Mouse (Mus musculus): ENCODE measurements around the gene Dio2. TPM values are rescaled to one million over a fixed set of nuclear protein-coding genes. Genes with fewer than 3 reads are reported as not detected.

Dio2 gene
- polyA plus RNA-seq (2016; fragmentation: Nextera tagmentation; extraction: Ambion mirVana) = 0.20 and 0.36 TPM in 2 replicates

GRCm38 (mm10) chr12:90738388-90739223 lies at the start of gene Dio2:
Gene Dio2, minus strand, starts transcription at chr12:90738438.
- no peak within 1 kb of the TSS for H3K4me3 ChIP-seq
- H3K4me1 ChIP-seq = no peaks in the 10 kb centered on the region
- H3K36me3 ChIP-seq = no peaks in the 10 kb centered on the region
- no peak within 1 kb of the TSS for H3K27ac ChIP-seq
- WGBS = 30% methylated on average over 10 of the region's 10 CpGs
- no peak for ATAC-seq (ENCODE audit: low FRiP score, low read depth)
- H3K27me3 ChIP-seq (replicated peaks) = no peaks in the 10 kb centered on the region
- H3K9ac ChIP-seq = no peak within 1 kb of the TSS
- H3K9me3 ChIP-seq = no peaks in the 10 kb centered on the region
- H3K4me2 ChIP-seq (replicated peaks) = 0 out of 2 replicates have a peak within 1 kb of the TSS, but pooled peaks have one; percentile 15

GRCm38 (mm10) chr12:90781438-90781837 lies 43.2 kb upstream of the Dio2 start:
- Histone ChIP-seq H3K9ac (no peak overlapping the region), H3K4me1 (no peaks in the 10 kb centered on the region), H3K9me3 (no peaks in the 10 kb centered on the region), H3K4me2 (replicated peaks) (no peak overlapping the region), H3K27me3 (replicated peaks) (no peaks in the 10 kb centered on the region), H3K36me3 (no peaks in the 10 kb centered on the region), H3K27ac (no peak overlapping the region), H3K4me3 (no peak overlapping the region)
- no peak for ATAC-seq (ENCODE audit: low FRiP score, low read depth)
- WGBS = 95% methylated on average over 4 of the region's 4 CpGs

GRCm38 (mm10) chr12:90744752-90745151 lies 6.5 kb upstream of the Dio2 start:
- no peak for ATAC-seq (ENCODE audit: low FRiP score, low read depth)
- H3K27ac ChIP-seq = no peak overlapping the region
- no peak overlapping the region for H3K4me2 ChIP-seq (replicated peaks)
- H3K4me3 ChIP-seq = no peak overlapping the region
- no peaks in the 10 kb centered on the region for H3K9me3 ChIP-seq
- H3K4me1 ChIP-seq = no peaks in the 10 kb centered on the region
- H3K36me3 ChIP-seq = no peaks in the 10 kb centered on the region
- no peaks in the 10 kb centered on the region for H3K27me3 ChIP-seq (replicated peaks)
- H3K9ac ChIP-seq = no peak overlapping the region

- H3K36me3 ChIP-seq = no peaks in the 10 kb centered on the region
- H3K4me1 ChIP-seq = no peaks in the 10 kb centered on the region
- no peak overlapping the region for H3K4me3 ChIP-seq
- no peak overlapping the region for H3K4me2 ChIP-seq (replicated peaks)
- H3K9ac ChIP-seq = no peak overlapping the region
- ATAC-seq (ENCODE audit: low FRiP score, low read depth) = no peak
- no peak overlapping the region for H3K27ac ChIP-seq
- H3K9me3 ChIP-seq = no peaks in the 10 kb centered on the region
- H3K27me3 ChIP-seq (replicated peaks) = no peaks in the 10 kb centered on the region
- WGBS = 52% methylated on average over 3 of the region's 3 CpGs
These were observed 5.4 kb upstream of the Dio2 start for GRCm38 (mm10) chr12:90743633-90744032.

GRCm38 (mm10) chr12:90740468-90740867 lies 2.2 kb upstream of the Dio2 start:
- ATAC-seq (ENCODE audit: low FRiP score, low read depth) = 0 out of 2 replicates have a peak, but pooled peaks have one; percentile 50
- H3K9ac ChIP-seq = no peak overlapping the region
- H3K4me2 ChIP-seq (replicated peaks) = no peak overlapping the region
- no peaks in the 10 kb centered on the region for H3K4me1 ChIP-seq
- H3K27me3 ChIP-seq (replicated peaks) = no peaks in the 10 kb centered on the region
- no peak overlapping the region for H3K27ac ChIP-seq
- H3K36me3 ChIP-seq = no peaks in the 10 kb centered on the region
- no peaks in the 10 kb centered on the region for H3K9me3 ChIP-seq
- no peak overlapping the region for H3K4me3 ChIP-seq
- WGBS = 35% methylated on average over 2 of the region's 2 CpGs

- Histone ChIP-seq H3K9ac (no peak overlapping the region), H3K36me3 (no peaks in the 10 kb centered on the region), H3K4me3 (no peak overlapping the region), H3K27ac (no peak overlapping the region), H3K27me3 (replicated peaks) (no peaks in the 10 kb centered on the region), H3K4me2 (replicated peaks) (no peak overlapping the region), H3K9me3 (no peaks in the 10 kb centered on the region), H3K4me1 (no peaks in the 10 kb centered on the region)
- ATAC-seq (ENCODE audit: low FRiP score, low read depth) = no peak
- 83% methylated on average over 13 of the region's 13 CpGs for whole genome bisulfite sequencing
These were observed 306 bp downstream of the Dio2 start for GRCm38 (mm10) chr12:90737932-90738331.

- Histone ChIP-seq H3K9me3 (no peaks in the 10 kb centered on the region), H3K4me2 (replicated peaks) (no peak overlapping the region), H3K4me1 (no peaks in the 10 kb centered on the region), H3K9ac (no peak overlapping the region), H3K27me3 (replicated peaks) (no peaks in the 10 kb centered on the region), H3K4me3 (no peak overlapping the region), H3K36me3 (no peaks in the 10 kb centered on the region), H3K27ac (no peak overlapping the region)
- no peak for ATAC-seq (ENCODE audit: low FRiP score, low read depth)
- WGBS = 88% methylated on average over 6 of the region's 6 CpGs
These were observed 2.8 kb downstream of the Dio2 start for GRCm38 (mm10) chr12:90735447-90735846.

GRCm38 (mm10) chr12:90734503-90734902 lies 3.7 kb downstream of the Dio2 start:
- no peaks in the 10 kb centered on the region for H3K27me3 ChIP-seq (replicated peaks)
- H3K36me3 ChIP-seq = no peaks in the 10 kb centered on the region
- no peaks in the 10 kb centered on the region for H3K4me1 ChIP-seq
- H3K27ac ChIP-seq = no peak overlapping the region
- no peak overlapping the region for H3K4me3 ChIP-seq
- H3K9ac ChIP-seq = no peak overlapping the region
- ATAC-seq (ENCODE audit: low FRiP score, low read depth) = no peak
- H3K4me2 ChIP-seq (replicated peaks) = no peak overlapping the region
- WGBS = 85% methylated on average over 5 of the region's 5 CpGs
- H3K9me3 ChIP-seq = no peaks in the 10 kb centered on the region

- Histone ChIP-seq H3K4me2 (replicated peaks) (no peak overlapping the region), H3K27me3 (replicated peaks) (no peaks in the 10 kb centered on the region), H3K27ac (no peak overlapping the region), H3K9ac (no peak overlapping the region), H3K36me3 (no peaks in the 10 kb centered on the region), H3K4me3 (no peak overlapping the region), H3K9me3 (no peaks in the 10 kb centered on the region), H3K4me1 (no peaks in the 10 kb centered on the region)
- WGBS = 88% methylated on average over 6 of the region's 6 CpGs
- ATAC-seq (ENCODE audit: low FRiP score, low read depth) = no peak
These were observed 4.5 kb downstream of the Dio2 start for GRCm38 (mm10) chr12:90733721-90734120.

- Histone ChIP-seq H3K4me2 (replicated peaks) (no peak overlapping the region), H3K27ac (no peak overlapping the region), H3K36me3 (no peaks in the 10 kb centered on the region), H3K9ac (no peak overlapping the region), H3K4me1 (no peaks in the 10 kb centered on the region), H3K9me3 (no peaks in the 10 kb centered on the region), H3K27me3 (replicated peaks) (no peaks in the 10 kb centered on the region), H3K4me3 (no peak overlapping the region)
- 54% methylated on average over 10 of the region's 10 CpGs for WGBS
- ATAC-seq (ENCODE audit: low FRiP score, low read depth) = no peak; the same call in 1 of the 2 replicates
These were observed 8.6 kb downstream of the Dio2 start for GRCm38 (mm10) chr12:90729648-90730047.

GRCm38 (mm10) chr12:90725107-90725506 lies 13.1 kb downstream of the Dio2 start:
- Histone ChIP-seq H3K27me3 (replicated peaks) (no peaks in the 10 kb centered on the region), H3K36me3 (no peaks in the 10 kb centered on the region), H3K4me2 (replicated peaks) (no peak overlapping the region), H3K4me3 (no peak overlapping the region), H3K4me1 (no peaks in the 10 kb centered on the region), H3K9me3 (no peaks in the 10 kb centered on the region), H3K9ac (no peak overlapping the region), H3K27ac (no peak overlapping the region)
- 92% methylated on average over 8 of the region's 8 CpGs for WGBS
- no peak for ATAC-seq (ENCODE audit: low FRiP score, low read depth)

- WGBS = 88% methylated on average over 11 of the region's 11 CpGs
- Histone ChIP-seq H3K27ac (no peak overlapping the region), H3K9ac (no peak overlapping the region), H3K36me3 (no peaks in the 10 kb centered on the region), H3K4me2 (replicated peaks) (no peak overlapping the region), H3K4me3 (no peak overlapping the region), H3K4me1 (no peaks in the 10 kb centered on the region), H3K9me3 (no peaks in the 10 kb centered on the region), H3K27me3 (replicated peaks) (no peaks in the 10 kb centered on the region)
- no peak for ATAC-seq (ENCODE audit: low FRiP score, low read depth)
These were observed 13.6 kb downstream of the Dio2 start for GRCm38 (mm10) chr12:90724644-90725043.

GRCm38 (mm10) chr12:90694135-90694534 lies 44.1 kb downstream of the Dio2 start:
- Histone ChIP-seq H3K4me1 (no peaks in the 10 kb centered on the region), H3K27me3 (replicated peaks) (no peaks in the 10 kb centered on the region), H3K4me3 (no peak overlapping the region), H3K27ac (no peak overlapping the region), H3K4me2 (replicated peaks) (no peak overlapping the region), H3K9me3 (no peaks in the 10 kb centered on the region), H3K9ac (no peak overlapping the region), H3K36me3 (no peaks in the 10 kb centered on the region)
- 90% methylated on average over 2 of the region's 2 CpGs for WGBS
- no peak for ATAC-seq (ENCODE audit: low FRiP score, low read depth)

Measured in neural tube, embryonic 12.5 days (tissue).